Mouse (Mus musculus) effector memory CD4-positive, alpha-beta T cell, adult 7 months (primary cell): ENCODE results near the gene Efcc1. TPM values are rescaled to one million over a fixed set of nuclear protein-coding genes. Genes with fewer than 3 reads are reported as not detected.

Source experiments
- polyA plus RNA-seq: library from polyadenylated mRNA; unstranded; fragments of 100-300 nt; shearing (Covaris generic); gene quantifications from one replicate; pipeline ENCODE4 v1.2.1, GENCODE M21; 2017

Efcc1 gene
- 0.45 TPM for polyA plus RNA-seq

DNA sequence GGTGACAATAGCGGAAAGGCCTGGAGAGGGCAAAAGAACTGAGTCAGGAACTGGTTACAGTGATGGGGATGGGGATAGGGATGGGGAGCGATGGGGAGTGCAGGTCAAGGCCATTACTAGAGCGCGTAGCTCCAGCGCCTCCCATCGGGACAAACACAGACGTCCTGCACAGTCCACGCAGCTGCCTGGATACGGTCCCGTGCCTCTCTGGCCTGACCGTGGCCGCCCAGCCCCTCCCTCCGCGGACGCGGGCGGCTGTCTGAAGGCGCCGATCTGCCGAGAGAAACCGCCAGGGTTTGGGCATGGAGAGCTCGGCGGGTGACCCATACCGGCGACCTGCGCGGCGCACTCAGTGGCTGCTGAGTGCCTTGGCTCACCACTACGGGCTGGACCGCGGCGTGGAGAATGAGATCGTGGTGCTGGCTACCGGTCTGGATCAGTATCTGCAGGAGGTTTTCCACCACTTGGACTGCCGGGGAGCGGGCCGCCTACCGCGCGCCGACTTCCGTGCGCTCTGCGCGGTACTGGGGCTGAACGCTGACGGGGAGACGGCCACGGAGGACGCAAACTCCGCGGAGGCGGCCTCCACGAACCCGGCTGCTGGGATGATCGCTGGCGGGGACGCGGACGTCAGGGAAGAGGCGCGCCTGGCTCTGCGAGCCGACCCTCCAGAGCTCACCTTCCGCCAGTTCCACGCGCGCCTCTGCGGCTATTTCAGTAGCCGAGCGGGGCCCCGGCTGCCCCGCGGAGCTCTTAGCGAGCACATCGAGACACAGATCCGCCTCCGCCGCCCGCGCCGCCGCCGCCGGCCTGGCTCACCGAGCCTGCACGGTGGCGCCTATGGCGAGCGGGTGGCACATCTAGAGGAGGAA, at the start of gene Efcc1:
Gene Efcc1, plus strand, starts transcription at position 279 of the 872 bp plus-strand sequence.

DNA sequence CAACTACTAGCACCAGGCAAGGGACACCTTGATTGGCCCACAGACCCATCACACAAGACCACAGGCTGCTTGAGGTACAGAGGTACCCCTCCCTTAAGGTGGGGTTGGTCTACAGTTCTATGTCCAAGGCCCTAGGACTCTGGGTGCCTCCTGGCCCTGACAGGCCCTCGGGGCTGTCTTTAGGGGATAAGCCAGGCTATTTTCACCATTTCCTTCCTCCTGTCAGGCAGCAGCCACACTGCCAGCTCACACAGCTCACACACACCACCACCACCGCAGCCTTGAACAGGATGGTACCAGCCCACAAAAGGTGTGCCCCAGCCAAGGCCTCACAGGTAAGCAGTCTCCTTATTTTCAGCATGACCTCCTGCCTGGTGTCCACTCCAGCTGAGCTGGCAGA, 47.2 kb downstream of the Efcc1 start, which contains the start of gene Gp9:
Gene Gp9, plus strand, starts transcription at position 231 of the 400 bp plus-strand sequence.

Other genes with a start within 250 kb of the Efcc1 start
- gene Arhgap25, start 197.6 kb upstream of the Efcc1 start, polyA plus RNA-seq = 94.8 TPM
- gene Prokr1, start 140.1 kb upstream of the Efcc1 start, polyA plus RNA-seq = 0.50 TPM
- gene Aplf, start 58.7 kb upstream of the Efcc1 start, polyA plus RNA-seq = 4.0 TPM
- not detected for gene Gp9, start 47.2 kb downstream of the Efcc1 start, polyA plus RNA-seq
- 68.3 TPM for gene Rab43, start 81.3 kb downstream of the Efcc1 start, polyA plus RNA-seq
- 40.7 TPM for gene Gm45140, start 104.9 kb downstream of the Efcc1 start, polyA plus RNA-seq
- gene Isy1, start 107.9 kb downstream of the Efcc1 start, polyA plus RNA-seq = 272 TPM
- gene Cnbp, start 120.2 kb downstream of the Efcc1 start, polyA plus RNA-seq = 1,948 TPM
- 168 TPM for gene Copg1, start 156.9 kb downstream of the Efcc1 start, polyA plus RNA-seq
- gene Hmces, start 183.1 kb downstream of the Efcc1 start, polyA plus RNA-seq = 95.9 TPM